Mouse (Mus musculus): ENCODE data around the gene Kdm3a. TPM values are rescaled to one million over a fixed set of nuclear protein-coding genes. Genes with fewer than 3 reads are reported as not detected.

Gene Kdm3a
- total RNA-seq, 1 experiment, result 124 TPM

GRCm38 (mm10) chr6:71613225-71613624, 19.6 kb downstream of the Kdm3a start:
- TF ChIP-seq CHD2 (IDR thresholded peaks at IDR 0.05; ENCODE audit: low read depth, low read length), result no peak
- TF ChIP-seq HCFC1 (IDR thresholded peaks at IDR 0.05; ENCODE audit: borderline replicate concordance, insufficient read depth, low read length), result no peak
- no peak for TF ChIP-seq ZC3H11A (IDR thresholded peaks at IDR 0.05; ENCODE audit: borderline replicate concordance, low read depth, low read length)
- no peak for TF ChIP-seq MAFK (IDR thresholded peaks at IDR 0.05; ENCODE audit: insufficient read depth, low read depth, low read length)
- TF ChIP-seq ZNF384 (IDR thresholded peaks at IDR 0.05; ENCODE audit: low read depth, low read length), result no peak
- peaks cover 2% of the 10 kb centered on the region; the same call in 1 of the 2 replicates for H3K36me3 ChIP-seq (ENCODE audit: control insufficient read depth, insufficient read depth, low read length, poor library complexity, severe bottlenecking)
- H3K27ac ChIP-seq (ENCODE audit: insufficient read depth, low read depth, low read length, poor library complexity, severe bottlenecking), result no peak overlapping the region
- H3K9ac ChIP-seq (ENCODE audit: insufficient read depth, low read depth, low read length, poor library complexity, severe bottlenecking), result no peak overlapping the region
- no peak for DNase-seq (ENCODE audit: low read depth, low spot score)
- no peaks in the 10 kb centered on the region for H3K9me3 ChIP-seq (ENCODE audit: control insufficient read depth, insufficient read depth, low read depth, low read length)
- peaks cover 0 to 9% of the 10 kb centered on the region in 2 experiments; a peak in 2 of 4 replicates for H3K4me1 ChIP-seq (ENCODE audit: control insufficient read depth in 2 of 2, insufficient read depth in 2 of 2, low read length in 2 of 2, poor library complexity in 1 of 2)
- in situ Hi-C loops (cut with MboI; ENCODE audit: low sequenced_read_pairs in 2 of 2, unreplicated experiment in 2 of 2), result loop anchor here in 1 of 2 experiments (25.0 kb wide), 1 partner anchor 274 kb away; no protein-coding TSS in a partner anchor
- H3K4me3 ChIP-seq (ENCODE audit: insufficient read depth in 1 of 2, low read depth in 1 of 2, low read length in 2 of 2, poor library complexity in 1 of 2, severe bottlenecking in 1 of 2), result no peak overlapping the region

- DNase-seq (ENCODE audit: low read depth, low spot score), result no peak
- H3K9ac ChIP-seq (ENCODE audit: insufficient read depth, low read depth, low read length, poor library complexity, severe bottlenecking), result no peak overlapping the region
- H3K36me3 ChIP-seq (ENCODE audit: control insufficient read depth, insufficient read depth, low read length, poor library complexity, severe bottlenecking), result no peaks in the 10 kb centered on the region
- peaks cover 0 to 11% of the 10 kb centered on the region in 2 experiments; a peak in 2 of 4 replicates for H3K4me1 ChIP-seq (ENCODE audit: control insufficient read depth in 2 of 2, insufficient read depth in 2 of 2, low read length in 2 of 2, poor library complexity in 1 of 2)
- H3K4me3 ChIP-seq (ENCODE audit: insufficient read depth in 1 of 2, low read depth in 1 of 2, low read length in 2 of 2, poor library complexity in 1 of 2, severe bottlenecking in 1 of 2), result no peak overlapping the region
- in situ Hi-C loops (cut with MboI; ENCODE audit: low sequenced_read_pairs in 2 of 2, unreplicated experiment in 2 of 2), result loop anchor here in 1 of 2 experiments (25.0 kb wide), 1 partner anchor 277 kb away; no protein-coding TSS in a partner anchor
- H3K9me3 ChIP-seq (ENCODE audit: control insufficient read depth, insufficient read depth, low read depth, low read length), result no peaks in the 10 kb centered on the region
- peak overlapping the region; percentile 78 for H3K27ac ChIP-seq (ENCODE audit: insufficient read depth, low read depth, low read length, poor library complexity, severe bottlenecking)
- no peak for TF ChIP-seq CHD2 (IDR thresholded peaks at IDR 0.05; ENCODE audit: low read depth, low read length)
- TF ChIP-seq ZNF384 (IDR thresholded peaks at IDR 0.05; ENCODE audit: low read depth, low read length), result no peak
- no peak for TF ChIP-seq MAFK (IDR thresholded peaks at IDR 0.05; ENCODE audit: insufficient read depth, low read depth, low read length)
- TF ChIP-seq ZC3H11A (IDR thresholded peaks at IDR 0.05; ENCODE audit: borderline replicate concordance, low read depth, low read length), result no peak
- TF ChIP-seq HCFC1 (IDR thresholded peaks at IDR 0.05; ENCODE audit: borderline replicate concordance, insufficient read depth, low read length), result no peak
Measured at GRCm38 (mm10) chr6:71609968-71610367, 22.8 kb downstream of the Kdm3a start.

GRCm38 (mm10) chr6:71608994-71609393, 23.8 kb downstream of the Kdm3a start:
- Histone ChIP-seq H3K27ac (ENCODE audit: insufficient read depth, low read depth, low read length, poor library complexity, severe bottlenecking) (peak overlapping the region; percentile 76; the same call in 1 of the 2 replicates), H3K4me3 (ENCODE audit: insufficient read depth in 1 of 2, low read depth in 1 of 2, low read length in 2 of 2, poor library complexity in 1 of 2, severe bottlenecking in 1 of 2) (peak overlapping the region; percentile 26 to 45; a peak in 3 of 4 replicates), H3K4me1 (ENCODE audit: control insufficient read depth in 2 of 2, insufficient read depth in 2 of 2, low read length in 2 of 2, poor library complexity in 1 of 2) (peaks cover 0 to 11% of the 10 kb centered on the region in 2 experiments; a peak in 2 of 4 replicates), H3K9ac (ENCODE audit: insufficient read depth, low read depth, low read length, poor library complexity, severe bottlenecking) (no peak overlapping the region), H3K9me3 (ENCODE audit: control insufficient read depth, insufficient read depth, low read depth, low read length) (no peaks in the 10 kb centered on the region), H3K36me3 (ENCODE audit: control insufficient read depth, insufficient read depth, low read length, poor library complexity, severe bottlenecking) (no peaks in the 10 kb centered on the region; the same call in 1 of the 2 replicates)
- in situ Hi-C loops (cut with MboI; ENCODE audit: low sequenced_read_pairs in 2 of 2, unreplicated experiment in 2 of 2), result loop anchor here in 1 of 2 experiments (25.0 kb wide), 1 partner anchor 278 kb away; no protein-coding TSS in a partner anchor
- DNase-seq (ENCODE audit: low read depth, low spot score), result peak; percentile 74
- TF ChIP-seq ZNF384 (IDR thresholded peaks at IDR 0.05; ENCODE audit: low read depth, low read length) (no peak), ZC3H11A (IDR thresholded peaks at IDR 0.05; ENCODE audit: borderline replicate concordance, low read depth, low read length) (no peak), CHD2 (IDR thresholded peaks at IDR 0.05; ENCODE audit: low read depth, low read length) (no peak), MAFK (IDR thresholded peaks at IDR 0.05; ENCODE audit: insufficient read depth, low read depth, low read length) (no peak), HCFC1 (IDR thresholded peaks at IDR 0.05; ENCODE audit: borderline replicate concordance, insufficient read depth, low read length) (no peak)

- no peak for TF ChIP-seq HCFC1 (IDR thresholded peaks at IDR 0.05; ENCODE audit: borderline replicate concordance, insufficient read depth, low read length)
- TF ChIP-seq CHD2 (IDR thresholded peaks at IDR 0.05; ENCODE audit: low read depth, low read length), result no peak
- no peak for TF ChIP-seq ZC3H11A (IDR thresholded peaks at IDR 0.05; ENCODE audit: borderline replicate concordance, low read depth, low read length)
- TF ChIP-seq ZNF384 (IDR thresholded peaks at IDR 0.05; ENCODE audit: low read depth, low read length), result no peak
- TF ChIP-seq MAFK (IDR thresholded peaks at IDR 0.05; ENCODE audit: insufficient read depth, low read depth, low read length), result no peak
- H3K9ac ChIP-seq (ENCODE audit: insufficient read depth, low read depth, low read length, poor library complexity, severe bottlenecking), result no peak overlapping the region
- no peaks in the 10 kb centered on the region; the same call in 1 of the 2 replicates for H3K36me3 ChIP-seq (ENCODE audit: control insufficient read depth, insufficient read depth, low read length, poor library complexity, severe bottlenecking)
- no peaks in the 10 kb centered on the region for H3K9me3 ChIP-seq (ENCODE audit: control insufficient read depth, insufficient read depth, low read depth, low read length)
- no peak for DNase-seq (ENCODE audit: low read depth, low spot score)
- no peak overlapping the region; a peak in 1 of 4 replicates for H3K4me3 ChIP-seq (ENCODE audit: insufficient read depth in 1 of 2, low read depth in 1 of 2, low read length in 2 of 2, poor library complexity in 1 of 2, severe bottlenecking in 1 of 2)
- in situ Hi-C loops (cut with MboI; ENCODE audit: low sequenced_read_pairs in 2 of 2, unreplicated experiment in 2 of 2), result loop anchor here in 1 of 2 experiments (25.0 kb wide), 1 partner anchor 280 kb away; no protein-coding TSS in a partner anchor
- H3K4me1 ChIP-seq (ENCODE audit: control insufficient read depth in 2 of 2, insufficient read depth in 2 of 2, low read length in 2 of 2, poor library complexity in 1 of 2), result peaks cover 0 to 11% of the 10 kb centered on the region in 2 experiments; a peak in 2 of 4 replicates
- no peak overlapping the region for H3K27ac ChIP-seq (ENCODE audit: insufficient read depth, low read depth, low read length, poor library complexity, severe bottlenecking)
Measured at GRCm38 (mm10) chr6:71607756-71608155, 25.0 kb downstream of the Kdm3a start.

Data from ES-E14 (cell line).